Mouse (Mus musculus): ENCODE data around the gene Bivm. TPM values are rescaled to one million over a fixed set of nuclear protein-coding genes. Genes with fewer than 3 reads are reported as not detected.

Bivm gene
- polyA plus RNA-seq (2012; fragmentation: generic; extraction: Trizol): 1 to 10 TPM in 1 of 2 experiments, under 1 TPM in 1; 0.66 to 7.2 TPM

GRCm38 (mm10) chr1:44118239-44119054, at the start of gene Bivm, which contains the start of gene Kdelc1:
Bivm (plus strand) TSS chr1:44118957.
Kdelc1 (minus strand) TSS chr1:44118808.

DNA sequence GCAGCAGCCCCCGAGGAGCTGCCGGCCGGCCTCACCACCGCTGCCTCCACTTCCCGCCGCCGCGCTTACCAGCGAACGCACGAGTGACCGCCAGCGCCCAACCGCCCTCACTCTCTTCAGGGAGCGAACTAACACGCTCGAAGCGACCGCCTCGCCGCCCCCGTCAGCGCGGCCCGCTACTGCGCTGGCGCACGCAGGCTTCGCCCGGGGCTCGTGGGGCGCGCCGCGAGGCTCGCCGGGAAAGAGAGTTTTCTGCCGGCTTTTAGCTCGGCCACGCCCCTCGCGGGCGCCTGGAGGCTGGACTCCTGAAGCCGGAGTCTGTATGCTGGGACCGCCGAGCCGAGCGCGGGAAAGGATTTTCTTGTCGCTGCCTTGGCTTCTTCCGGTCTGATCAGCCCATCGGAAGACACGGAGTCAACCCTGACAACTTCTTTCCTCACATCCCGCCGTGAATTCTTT, 16.5 kb upstream of the Bivm start, which contains the start of gene Tex30:
Gene Tex30 (minus strand): TSS at position 183 of the 459 bp plus-strand sequence.

DNA sequence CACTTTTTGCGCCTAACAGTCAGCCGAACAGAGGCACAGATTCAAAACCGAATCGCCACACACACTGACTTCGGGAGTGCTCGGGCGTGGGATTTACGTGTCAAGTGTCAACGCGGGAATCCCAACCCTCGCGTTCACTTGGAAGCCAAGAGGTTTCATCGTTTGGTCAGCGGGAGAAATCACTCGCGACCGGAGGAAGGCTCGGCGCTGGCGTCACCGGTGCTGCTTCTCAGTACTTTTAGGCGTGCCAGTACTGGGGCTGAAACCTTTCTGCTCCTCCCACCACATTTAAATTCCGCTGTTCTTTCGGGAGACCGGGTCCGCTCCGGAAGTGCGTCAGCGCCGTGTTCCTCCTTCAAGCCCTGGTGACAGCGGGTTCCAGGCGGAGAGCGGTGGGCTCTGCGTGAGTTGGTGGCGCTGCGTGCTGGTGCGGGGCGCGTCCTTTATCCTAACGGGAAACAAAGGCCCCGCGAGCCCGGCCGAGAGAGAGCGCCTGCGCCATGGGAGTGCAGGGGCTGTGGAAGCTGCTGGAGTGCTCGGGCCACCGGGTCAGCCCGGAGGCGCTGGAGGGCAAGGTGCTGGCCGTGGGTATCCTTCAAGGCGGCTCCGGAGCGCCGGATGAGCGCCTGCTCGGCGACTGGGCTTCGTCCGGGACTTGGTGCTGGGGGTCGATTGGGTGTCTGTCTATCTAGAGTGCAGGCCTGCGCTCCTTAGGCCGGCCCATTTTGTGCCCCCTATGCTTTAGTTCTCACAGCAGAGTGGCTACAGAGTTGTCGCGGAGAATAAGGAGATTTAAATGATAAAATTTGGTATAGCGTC, 29.0 kb downstream of the Bivm start, which contains the start of gene Ercc5:
Gene Ercc5 (plus strand): TSS at position 182 of the 819 bp plus-strand sequence.

Other genes with a start within 250 kb of the Bivm start
- gene Tpp2, start 185.3 kb upstream of the Bivm start, polyA plus RNA-seq (2012; fragmentation: generic; extraction: Trizol): 1 to 10 TPM; 2.3 to 6.0 TPM
- under 1 TPM in 1 of 2 experiments, not detected in 1; 0.13 TPM for gene Mettl21c, start 98.9 kb upstream of the Bivm start, polyA plus RNA-seq (2012; fragmentation: generic; extraction: Trizol)
- not detected for gene Gm8251, start 57.0 kb upstream of the Bivm start, polyA plus RNA-seq (2012; fragmentation: generic; extraction: Trizol)
- gene Tex30, start 16.5 kb upstream of the Bivm start, polyA plus RNA-seq (2012; fragmentation: generic; extraction: Trizol): 1 to 10 TPM; 1.3 to 3.4 TPM
- 10 to 100 TPM in 1 of 2 experiments, 1 to 10 TPM in 1; 1.7 to 13.0 TPM for gene Kdelc1, start 149 bp upstream of the Bivm start, polyA plus RNA-seq (2012; fragmentation: generic; extraction: Trizol)
- 1 to 10 TPM in 1 of 2 experiments, under 1 TPM in 1; 0.41 to 9.3 TPM for gene Ercc5, start 28.8 kb downstream of the Bivm start, polyA plus RNA-seq (2012; fragmentation: generic; extraction: Trizol)
- not detected for gene Mettl21e, start 100.0 kb downstream of the Bivm start, polyA plus RNA-seq (2012; fragmentation: generic; extraction: Trizol)